Comparison of ENCODE assay signal across 9 mouse cellular contexts in genomic region chr6:40689180-40689579, GRCm38 (mm10).
DNase-seq lines count a peak whose midpoint lies in the region; ATAC-seq and TF ChIP-seq lines count a peak whose summit lies in the region.
"Had no signal": no experiment of that assay in that cellular context is flagged by ENCODE, and none has a peak within 500 bp of the region (broad histone marks: within the 10 kb centered on the region; RNA-seq: fewer than 3 reads in every experiment).

No protein-coding gene starts in this region.

- H3K4me3 ChIP-seq in heart, embryonic 10.5 days: no peak overlapping the region
- no peak overlapping the region for H3K4me3 ChIP-seq in bone marrow, adult 2 months (replicated peaks; ENCODE audit: control insufficient read depth, low read depth, low read length)
- H3K4me3 ChIP-seq in forebrain, embryonic 10.5 days: no peak overlapping the region
- H3K4me3 ChIP-seq in intestine, embryonic 14.5 days (ENCODE audit: low read depth, low read length): no peak overlapping the region
- no peak overlapping the region for H3K4me3 ChIP-seq in midbrain, postnatal 0 days (ENCODE audit: low read depth, low read length)

- peak; percentile 36 for TF ChIP-seq CTCF in bone marrow, adult 2 months (IDR thresholded peaks at IDR 0.05; ENCODE audit: control insufficient read depth, insufficient read depth, low read length)
- peak; percentile 90 for TF ChIP-seq CTCF in midbrain, postnatal 0 days (IDR thresholded peaks at IDR 0.05)

- peak; percentile 45; the same call in 1 of the 2 replicates for ATAC-seq in intestine, embryonic 14.5 days (replicated peaks; ENCODE audit: low FRiP score, low TSS enrichment, low read depth)
- ATAC-seq in midbrain, postnatal 0 days (ENCODE audit: low FRiP score): peak; percentile 81

- H3K9me3 ChIP-seq in heart, embryonic 10.5 days: no peaks in the 10 kb centered on the region
- no peaks in the 10 kb centered on the region for H3K9me3 ChIP-seq in forebrain, embryonic 10.5 days
- no peaks in the 10 kb centered on the region for H3K9me3 ChIP-seq in intestine, embryonic 14.5 days (ENCODE audit: control insufficient read depth, low read length)
- no peaks in the 10 kb centered on the region for H3K9me3 ChIP-seq in midbrain, postnatal 0 days (ENCODE audit: low read length)

- no peak overlapping the region for H3K27ac ChIP-seq in heart, embryonic 10.5 days
- no peak overlapping the region for H3K27ac ChIP-seq in bone marrow, adult 2 months (ENCODE audit: control insufficient read depth, insufficient read depth, low read depth, low read length, poor library complexity)
- no peak overlapping the region for H3K27ac ChIP-seq in forebrain, embryonic 10.5 days
- H3K27ac ChIP-seq in intestine, embryonic 14.5 days (ENCODE audit: low read depth): no peak overlapping the region
- no peak overlapping the region for H3K27ac ChIP-seq in midbrain, postnatal 0 days (ENCODE audit: low read depth, low read length)
- H3K27ac ChIP-seq: macrophage had no signal

- 9% methylated on average over 5 of the region's 5 CpGs for WGBS in heart, embryonic 10.5 days
- WGBS in bone marrow, adult 2 months: 4% methylated on average over 5 of the region's 5 CpGs
- 19% methylated on average over 5 of the region's 5 CpGs for WGBS in forebrain, embryonic 10.5 days
- WGBS in intestine, embryonic 14.5 days: 10% methylated on average over 5 of the region's 5 CpGs
- WGBS in midbrain, postnatal 0 days: 9% methylated on average over 5 of the region's 5 CpGs

- H3K4me1 ChIP-seq in heart, embryonic 10.5 days: no peaks in the 10 kb centered on the region
- H3K4me1 ChIP-seq in bone marrow, adult 2 months (ENCODE audit: control insufficient read depth, insufficient read depth, low read length): no peaks in the 10 kb centered on the region
- H3K4me1 ChIP-seq in forebrain, embryonic 10.5 days: no peaks in the 10 kb centered on the region
- H3K4me1 ChIP-seq in intestine, embryonic 14.5 days (replicated peaks; ENCODE audit: control insufficient read depth, insufficient read depth, low read length): no peaks in the 10 kb centered on the region
- no peaks in the 10 kb centered on the region for H3K4me1 ChIP-seq in midbrain, postnatal 0 days (ENCODE audit: insufficient read depth, low read length)

- no peaks in the 10 kb centered on the region for H3K36me3 ChIP-seq in heart, embryonic 10.5 days
- H3K36me3 ChIP-seq in forebrain, embryonic 10.5 days (replicated peaks): no peaks in the 10 kb centered on the region
- H3K36me3 ChIP-seq in intestine, embryonic 14.5 days (ENCODE audit: control insufficient read depth, insufficient read depth, low read length): no peaks in the 10 kb centered on the region; the same call in 1 of the 2 replicates
- H3K36me3 ChIP-seq in midbrain, postnatal 0 days (ENCODE audit: insufficient read depth, low read length): no peaks in the 10 kb centered on the region

- H3K4me2 ChIP-seq in intestine, embryonic 14.5 days (ENCODE audit: low read length): no peak overlapping the region
- H3K4me2 ChIP-seq in midbrain, postnatal 0 days (ENCODE audit: low read depth, low read length, poor library complexity, severe bottlenecking): no peak overlapping the region

- no peak overlapping the region for H3K9ac ChIP-seq in intestine, embryonic 14.5 days (ENCODE audit: low read length)
- no peak overlapping the region for H3K9ac ChIP-seq in midbrain, postnatal 0 days (replicated peaks; ENCODE audit: low read length, poor library complexity, severe bottlenecking)

- intact Hi-C loops in left cerebral cortex, postnatal 10 days (cut with DNase I): loop anchor here (2.0 to 5.0 kb wide), 2 partner anchors 70 to 207 kb away; no protein-coding TSS in a partner anchor

- peak; percentile 55 for DNase-seq in heart, adult 8-10 months (ENCODE audit: low spot score)
- DNase-seq in heart, embryonic 10.5 days (ENCODE audit: low spot score): no peak
- peak; percentile 18 for DNase-seq in forebrain, embryonic 10.5 days (ENCODE audit: extremely low spot score, low spot score)
- no peak for DNase-seq in intestine, embryonic 14.5 days (ENCODE audit: low spot score)
- DNase-seq in left cerebral cortex, postnatal 10 days (ENCODE audit: extremely low spot score in 1 of 2, low spot score in 2 of 2): peak; percentile 23 to 68
- DNase-seq in midbrain, postnatal 0 days (ENCODE audit: low spot score): peak; percentile 86
- DNase-seq in yolk sac, embryonic 10.5 days (ENCODE audit: low spot score): peak; percentile 29

- no peaks in the 10 kb centered on the region for H3K27me3 ChIP-seq in heart, embryonic 10.5 days (ENCODE audit: insufficient read depth, poor library complexity, severe bottlenecking)
- H3K27me3 ChIP-seq in forebrain, embryonic 10.5 days (ENCODE audit: poor library complexity, severe bottlenecking): no peaks in the 10 kb centered on the region
- no peaks in the 10 kb centered on the region for H3K27me3 ChIP-seq in intestine, embryonic 14.5 days (replicated peaks; ENCODE audit: control insufficient read depth, insufficient read depth, low read length)
- no peaks in the 10 kb centered on the region for H3K27me3 ChIP-seq in midbrain, postnatal 0 days (ENCODE audit: insufficient read depth, low read length)

- no peak for TF ChIP-seq POLR2A in bone marrow, adult 2 months (IDR thresholded peaks at IDR 0.05; ENCODE audit: borderline replicate concordance, control insufficient read depth, low read depth, low read length)

Comparison
In these comparisons a context has a peak if more than half of its experiments do, and no peak if none do; other contexts are left out.
1. DNase-seq: peak in heart, adult 8-10 months (single experiment), forebrain, embryonic 10.5 days (single experiment), left cerebral cortex, postnatal 10 days (2 of 2), midbrain, postnatal 0 days (single experiment) and yolk sac, embryonic 10.5 days (single experiment); none in heart, embryonic 10.5 days (single experiment) and intestine, embryonic 14.5 days (single experiment).